Mouse (Mus musculus): ENCODE data around the gene Tmc6.
A peak's percentile ranks its signal among the peaks of the same experiment; 100 is the strongest.

The Tmc6 gene

DNA sequence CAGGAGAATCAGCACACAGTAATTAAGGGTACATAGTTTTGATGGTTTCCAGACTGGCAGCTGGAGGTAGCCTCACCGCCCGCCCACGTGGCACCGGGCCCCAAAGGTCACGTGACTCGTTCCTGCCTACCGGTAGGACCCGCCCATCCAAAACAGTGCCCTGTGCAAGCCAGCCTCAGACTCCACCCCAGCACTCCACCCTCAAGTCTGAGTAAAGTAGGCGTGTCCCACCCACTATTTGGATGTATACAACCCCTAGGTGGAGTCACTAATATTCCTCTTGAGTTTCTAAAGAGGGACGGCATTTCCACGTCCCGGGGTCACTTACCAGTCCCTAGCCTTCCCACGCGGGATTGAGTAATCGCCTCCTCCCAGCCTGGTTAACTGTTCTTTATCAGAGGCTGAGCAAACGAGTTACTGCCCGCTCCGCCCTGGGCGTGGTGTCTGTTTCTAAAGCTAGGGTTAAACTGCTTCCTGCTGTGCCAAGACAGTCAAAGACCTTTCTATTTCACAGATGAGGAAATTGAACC, 1.4 kb downstream of the Tmc6 start:
- peak; percentile 92 for DNase-seq (ENCODE audit: low spot score)

DNA sequence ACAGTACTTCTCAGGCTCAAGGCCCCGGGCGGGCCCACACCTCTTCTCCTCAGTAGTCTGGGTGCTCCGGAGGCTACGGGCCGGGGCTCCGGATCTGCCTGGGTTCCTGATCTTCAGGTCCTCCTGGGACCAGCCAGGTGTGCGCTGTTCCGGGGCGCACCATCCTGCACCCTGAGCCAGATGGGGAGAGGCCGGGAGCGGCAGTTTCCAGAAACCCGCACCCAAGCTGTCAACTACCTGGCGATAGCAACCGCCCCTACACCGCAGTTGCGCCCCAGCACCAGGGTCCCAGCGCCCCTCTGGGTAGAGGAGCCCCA, 1.8 kb downstream of the Tmc6 start:
- DNase-seq (ENCODE audit: low spot score): no peak

DNA sequence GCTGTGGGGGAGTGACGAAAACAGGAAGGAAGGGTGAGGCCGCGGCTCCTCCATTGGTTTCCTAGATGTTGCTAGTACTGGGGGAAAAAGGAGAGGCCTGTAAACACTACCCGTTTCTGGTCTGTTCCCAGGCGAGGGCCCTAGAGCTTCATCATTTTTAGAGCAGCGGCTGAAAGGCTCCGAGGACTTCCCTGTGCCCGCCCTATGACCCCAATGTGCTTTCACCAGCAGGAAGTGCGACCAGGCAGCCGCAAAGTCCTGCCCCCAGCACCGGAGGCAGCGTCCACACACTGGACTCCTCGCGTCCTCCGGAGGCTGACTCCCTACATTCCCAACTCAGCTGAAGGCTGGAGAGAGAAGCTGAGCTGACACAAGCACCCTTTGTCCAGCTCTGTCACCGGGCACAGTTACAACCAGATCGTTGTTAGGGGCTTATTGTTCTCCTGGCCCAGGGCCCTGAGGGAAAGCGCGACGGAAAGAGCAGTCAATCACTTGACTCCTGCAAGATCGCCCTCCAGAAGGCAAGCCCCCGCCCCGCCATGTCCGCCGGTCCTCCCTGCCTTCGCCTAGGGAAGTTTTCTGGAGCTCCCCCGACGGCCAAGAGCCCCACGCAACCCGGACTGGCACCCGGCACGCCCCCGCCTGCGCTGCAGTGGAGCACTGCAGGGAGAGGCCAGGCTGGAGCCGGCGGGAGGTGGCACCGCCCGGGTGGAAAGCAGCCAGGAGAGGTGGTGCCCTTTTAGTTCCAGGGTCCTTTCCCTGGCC, 2.4 kb downstream of the Tmc6 start:
- DNase-seq (ENCODE audit: low spot score): peak; percentile 67

DNA sequence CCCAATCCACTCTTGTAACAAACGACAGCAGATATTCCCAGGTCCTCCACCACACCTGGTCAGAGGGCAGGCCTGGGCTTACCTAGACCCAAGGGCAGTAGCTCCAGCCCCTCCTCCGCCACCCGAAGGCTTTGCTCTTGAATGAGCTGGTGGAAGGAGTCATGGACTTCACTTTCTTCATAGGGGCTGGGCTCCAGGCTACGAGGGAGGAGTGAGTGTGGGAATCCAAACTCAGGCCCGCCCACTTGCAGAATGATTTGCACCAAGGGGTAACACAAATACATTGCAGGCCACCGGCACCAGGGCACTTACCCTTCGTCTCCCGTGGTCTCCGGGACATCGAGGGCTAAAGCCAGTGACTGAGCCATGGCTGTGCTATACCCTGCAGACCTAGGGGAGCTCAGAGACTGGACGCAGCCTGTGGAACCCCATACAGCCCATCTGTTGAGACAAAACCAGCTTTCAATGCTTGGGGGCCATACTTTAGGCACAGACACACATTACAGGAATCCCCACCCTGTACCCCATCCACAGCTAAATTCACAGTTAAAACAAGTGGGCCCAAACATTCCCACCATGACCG, 3.1 kb downstream of the Tmc6 start:
- peak; percentile 41 for DNase-seq (ENCODE audit: low spot score)

DNA sequence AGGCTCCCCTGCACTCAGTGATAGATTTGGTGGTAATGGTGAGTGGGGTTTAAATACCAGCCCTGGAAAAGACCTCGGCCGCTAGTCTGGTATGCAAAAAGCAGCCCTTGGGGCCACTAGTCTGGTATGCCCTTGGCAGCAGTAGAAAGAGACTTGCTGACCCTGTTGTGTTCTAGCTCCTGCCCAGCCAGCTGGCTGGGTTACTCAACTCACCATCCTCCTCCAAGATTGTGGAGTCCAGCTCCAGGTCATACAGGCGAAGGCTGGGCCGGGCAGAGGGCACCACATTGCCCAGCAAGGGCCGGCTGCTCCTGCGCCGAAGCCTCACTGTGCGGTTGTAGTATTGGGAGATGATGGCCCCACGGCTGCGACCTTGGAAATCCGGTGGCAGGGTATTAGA, 4.0 kb downstream of the Tmc6 start:
- no peak for DNase-seq (ENCODE audit: low spot score)

DNA sequence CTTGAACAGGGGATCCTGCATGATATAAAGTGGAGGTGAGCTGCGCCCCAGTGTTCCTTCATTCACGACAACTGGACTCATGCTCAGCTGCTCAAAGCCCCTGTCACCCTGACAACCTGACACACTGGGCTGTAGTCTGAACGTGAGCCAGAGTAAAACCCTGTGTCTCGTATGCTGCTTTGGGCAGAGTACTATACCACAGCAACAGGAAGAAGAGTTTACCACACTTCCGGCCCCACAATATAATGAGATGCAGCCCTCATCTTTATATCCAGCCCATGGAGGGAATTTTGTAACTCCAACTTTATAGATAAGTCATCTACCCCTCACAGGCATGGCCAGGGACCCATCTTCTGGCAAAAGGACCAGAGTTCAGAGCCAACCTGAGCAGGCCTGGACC, 4.9 kb downstream of the Tmc6 start:
- no peak for DNase-seq (ENCODE audit: low spot score)

DNA sequence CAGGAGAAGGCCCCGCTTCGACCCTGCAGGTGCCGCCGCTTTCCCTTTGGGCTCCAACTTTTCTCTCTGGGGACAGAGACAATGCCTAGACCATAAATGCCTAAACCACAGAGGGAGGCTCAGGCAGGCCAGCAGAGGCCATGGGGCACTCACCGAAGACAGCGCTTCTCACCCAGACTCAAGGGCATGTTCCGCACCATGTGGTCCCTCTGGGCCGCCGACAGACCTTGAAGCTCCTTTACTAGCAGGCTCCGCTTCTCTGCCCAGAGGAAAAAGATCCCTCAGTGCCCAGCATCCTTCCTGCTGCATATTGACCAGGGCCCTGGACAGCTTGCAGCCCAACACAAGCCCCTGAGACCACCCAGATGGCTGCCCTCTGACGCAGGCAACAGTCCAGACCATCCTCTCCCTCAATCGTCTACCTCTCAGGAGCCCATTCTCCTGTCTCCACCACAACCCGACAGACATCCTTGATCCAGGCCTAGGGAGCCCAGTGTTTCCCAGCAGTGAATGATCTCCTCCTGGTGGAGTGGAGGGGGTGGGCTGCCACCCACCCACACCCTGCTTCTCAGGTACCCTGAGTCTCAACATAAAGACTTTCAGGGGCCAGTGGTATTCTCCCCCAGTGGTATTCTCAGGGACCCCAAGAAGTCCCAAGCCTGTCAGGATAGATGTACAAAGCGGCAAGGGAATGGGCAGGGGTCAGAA, 5.8 kb downstream of the Tmc6 start:
- DNase-seq (ENCODE audit: low spot score): no peak

DNA sequence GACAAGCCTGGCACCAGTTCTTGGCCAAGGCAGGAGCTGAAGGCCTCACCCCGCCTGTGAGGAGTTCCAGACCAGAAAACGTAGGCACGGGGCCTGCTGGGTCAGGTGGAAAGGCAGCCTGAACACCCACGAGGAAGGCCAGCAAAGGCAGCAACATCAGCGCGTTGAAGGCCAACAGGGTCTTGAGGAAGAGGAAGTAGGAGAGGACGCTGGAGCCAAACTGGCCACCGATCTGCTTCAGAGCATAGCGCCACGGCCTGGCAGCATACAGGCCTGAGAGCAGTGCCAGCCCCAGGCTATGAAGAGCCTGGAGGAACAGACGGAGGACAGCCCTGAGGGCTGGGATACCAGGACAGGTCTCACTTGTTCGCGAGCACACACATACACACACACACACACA, 6.5 kb downstream of the Tmc6 start:
- DNase-seq (ENCODE audit: low spot score): no peak

DNA sequence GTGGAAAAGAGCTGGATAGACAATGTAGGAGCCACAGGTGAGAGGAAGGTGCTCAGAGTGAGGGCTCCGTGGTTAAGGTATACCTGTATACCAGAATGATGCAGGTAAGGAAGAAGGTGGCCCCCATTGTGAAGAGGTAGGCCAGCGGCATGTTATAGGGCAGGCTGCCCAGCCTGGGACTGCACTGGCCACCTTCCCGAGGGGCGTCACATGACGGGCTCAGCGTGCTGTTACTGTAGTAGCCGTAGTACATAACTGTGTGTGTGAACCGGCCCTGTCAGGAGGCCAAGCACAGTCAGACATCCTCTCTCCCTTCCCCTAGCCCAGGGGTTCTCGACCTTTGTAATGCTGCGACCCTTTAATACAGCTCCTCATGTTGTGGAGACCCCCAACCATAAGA, 7.1 kb downstream of the Tmc6 start:
- no peak for DNase-seq (ENCODE audit: low spot score)

DNA sequence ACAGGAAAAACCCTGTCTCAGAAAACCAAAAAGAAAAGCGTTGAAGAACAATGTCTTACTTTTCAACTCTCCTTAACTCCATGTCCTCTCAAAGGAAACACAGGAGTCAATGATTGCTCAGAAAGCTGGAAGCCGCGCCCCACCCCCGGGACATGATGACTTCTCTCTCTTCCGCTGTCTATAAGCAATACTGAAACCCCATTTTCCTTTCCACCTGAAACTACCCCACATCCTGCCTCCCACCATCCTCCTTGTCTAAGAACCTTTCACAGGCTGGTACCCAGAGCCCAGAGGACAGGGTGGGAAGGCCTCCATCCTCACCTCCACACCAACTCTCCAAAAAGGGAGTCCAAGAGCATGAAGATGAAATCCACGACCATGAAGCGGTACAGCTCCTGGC, 9.6 kb downstream of the Tmc6 start:
- no peak for DNase-seq (ENCODE audit: low spot score)

DNA sequence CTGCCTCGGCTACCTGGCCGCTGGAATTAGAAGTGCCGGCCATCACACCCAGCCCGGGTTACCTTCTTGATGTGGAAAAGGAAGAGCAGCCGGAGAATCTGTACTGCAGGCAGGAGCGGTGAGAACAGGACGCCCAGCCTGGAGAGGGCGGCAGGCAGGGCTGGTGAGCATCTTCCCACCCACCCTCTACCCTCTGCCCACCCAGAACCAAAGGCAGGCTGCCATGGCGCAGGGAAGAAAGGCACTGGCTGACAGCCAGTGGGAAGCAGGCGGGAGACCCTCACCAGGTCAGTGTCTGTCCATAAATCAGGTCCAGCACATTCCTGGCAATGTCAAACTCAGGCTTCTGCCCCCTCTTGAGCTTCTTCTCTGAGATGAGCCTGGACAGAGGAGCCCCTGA, 11.6 kb downstream of the Tmc6 start:
- no peak for DNase-seq (ENCODE audit: low spot score)

DNA sequence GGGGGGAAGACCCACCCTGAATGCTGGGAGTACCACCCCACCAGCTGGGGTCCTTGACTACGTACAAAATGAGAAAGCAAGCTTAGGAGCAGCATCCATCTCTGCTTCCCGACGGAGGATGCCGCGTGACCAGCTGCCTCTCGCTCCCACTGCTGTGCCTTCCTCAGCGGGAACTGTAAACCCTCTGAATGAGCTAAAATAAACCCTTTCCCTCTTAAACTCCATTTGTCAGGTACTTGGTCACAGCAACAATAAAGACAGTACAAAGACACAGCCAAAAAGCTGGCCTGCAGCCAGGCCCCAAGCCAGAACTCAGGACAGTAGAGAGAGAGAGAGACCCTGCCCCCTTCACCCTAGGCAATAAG, 12.3 kb downstream of the Tmc6 start:
- no peak for DNase-seq (ENCODE audit: low spot score)

DNA sequence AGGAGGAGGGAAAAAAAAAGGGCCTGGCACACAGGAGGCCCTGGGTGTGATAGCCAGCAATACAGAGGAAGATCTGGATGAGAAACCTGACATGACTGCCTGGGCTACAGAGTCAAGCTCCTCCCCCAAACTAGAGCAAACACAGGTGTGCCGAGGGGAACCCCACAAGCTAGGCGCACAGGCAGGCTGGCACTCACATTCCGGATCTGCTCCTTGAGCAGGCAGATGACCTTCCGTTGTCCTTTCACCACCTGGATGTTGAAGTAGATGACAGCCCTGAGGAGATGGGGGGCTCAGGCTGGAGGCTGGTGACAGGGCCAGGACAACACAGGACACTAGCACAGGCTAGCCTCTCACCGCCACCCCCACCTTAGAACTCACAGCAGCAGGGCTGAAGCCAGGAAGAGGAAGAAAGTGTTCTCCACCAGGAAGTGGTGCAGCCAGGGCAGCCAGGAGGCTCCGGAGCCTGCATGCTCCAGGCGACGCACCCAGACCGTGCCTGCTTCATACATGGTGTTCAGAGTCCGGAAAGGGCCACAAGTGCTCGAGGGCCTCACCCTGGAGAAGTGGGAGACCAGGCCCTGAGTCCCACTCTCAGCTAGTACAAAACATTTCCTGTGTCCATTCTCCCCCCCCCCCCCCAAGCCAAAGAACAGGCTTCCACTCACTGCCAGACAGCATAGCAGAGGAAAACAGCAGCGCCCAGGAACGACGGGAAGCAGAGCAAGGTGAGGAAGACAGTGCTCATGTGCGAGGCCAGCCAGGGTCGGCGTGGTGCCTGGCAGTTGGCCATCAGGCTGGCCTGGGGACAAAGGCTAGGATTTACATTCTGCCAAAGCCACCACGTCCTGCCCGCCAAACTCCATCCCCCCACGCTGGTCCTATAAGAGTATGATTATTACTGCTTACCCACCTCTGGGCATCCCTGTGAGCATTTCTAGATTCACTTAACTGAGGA, 13.0 kb downstream of the Tmc6 start:
- DNase-seq (ENCODE audit: low spot score): no peak

DNA sequence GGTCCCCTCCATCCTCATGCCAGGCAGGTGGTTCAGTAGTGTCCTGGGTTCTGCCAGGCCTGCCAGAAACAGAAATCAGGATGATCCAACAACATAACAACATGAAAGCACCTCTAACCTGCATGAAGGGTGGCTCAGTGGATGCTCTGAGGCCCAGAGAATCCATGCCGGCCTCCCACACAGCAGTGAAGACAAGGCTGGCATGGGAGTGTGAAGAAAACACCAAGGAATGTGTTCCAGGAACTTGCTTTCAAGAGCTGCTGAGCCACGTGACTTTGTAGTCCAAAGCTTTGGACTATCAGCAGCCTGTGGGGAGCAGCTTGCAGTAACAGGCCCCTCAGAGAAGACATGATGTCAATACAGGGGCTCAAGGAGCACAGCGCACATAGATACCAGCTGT, 15.7 kb downstream of the Tmc6 start:
- no peak for DNase-seq (ENCODE audit: low spot score)

DNA sequence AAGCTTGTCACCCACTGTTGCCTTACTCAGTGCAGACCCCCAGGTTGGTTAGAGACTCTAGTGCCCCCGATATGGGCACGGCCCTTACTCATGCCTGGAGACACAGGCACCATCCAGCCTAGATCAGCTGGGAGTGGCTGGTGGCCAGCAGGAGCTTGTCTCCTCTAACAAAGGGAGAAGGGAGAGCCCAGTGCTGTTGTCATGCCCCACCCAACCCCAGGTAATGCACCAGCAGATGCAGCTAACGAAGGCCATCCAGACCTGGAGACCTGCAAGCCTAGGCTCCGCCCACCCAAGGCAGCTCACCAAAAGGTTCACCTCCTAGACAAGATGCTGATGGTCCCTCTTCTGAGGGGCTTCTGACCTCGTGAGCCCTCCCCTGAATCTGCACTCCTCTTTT, 16.6 kb downstream of the Tmc6 start:
- DNase-seq (ENCODE audit: low spot score): no peak

DNA sequence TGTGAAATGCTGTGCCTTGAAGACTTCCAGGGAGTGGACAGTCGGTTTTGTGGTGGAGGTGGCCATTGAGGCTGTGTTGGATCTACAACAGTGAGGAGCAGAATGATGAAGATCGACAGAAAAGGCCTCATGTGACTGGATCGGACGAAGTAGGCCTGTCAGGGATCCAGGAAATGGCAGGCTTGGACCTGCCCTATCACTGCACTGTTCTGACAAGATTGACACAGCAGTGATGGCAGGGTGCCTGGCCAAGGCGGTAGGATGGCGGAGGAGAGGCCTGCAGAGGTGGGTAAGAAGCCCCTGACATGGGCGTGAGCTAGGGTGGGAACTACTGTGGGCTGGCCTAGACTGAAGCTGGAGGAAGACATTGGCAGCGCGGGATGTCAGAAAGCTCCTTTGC, 17.7 kb downstream of the Tmc6 start:
- DNase-seq (ENCODE audit: low spot score): no peak

DNA sequence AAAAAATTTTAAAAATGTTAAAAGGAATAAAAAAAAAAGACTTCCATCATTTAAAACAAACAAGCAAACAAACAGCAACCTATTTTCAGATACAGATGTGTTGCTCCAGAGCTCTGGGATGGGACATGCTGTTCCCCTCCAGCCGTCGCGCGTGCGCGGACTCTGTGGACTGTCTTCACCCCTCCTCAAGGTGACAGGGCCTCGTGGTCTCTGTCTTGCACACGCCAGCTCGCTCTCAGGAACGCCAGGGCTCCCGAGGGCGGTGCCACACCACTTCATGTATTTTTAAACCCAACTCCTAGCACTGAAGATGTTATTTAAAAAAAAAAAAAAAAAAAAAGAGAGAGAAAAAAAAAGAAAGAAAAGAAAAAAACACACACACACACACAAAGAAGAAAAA, 19.8 kb downstream of the Tmc6 start:
- no peak for DNase-seq (ENCODE audit: low spot score)

DNA sequence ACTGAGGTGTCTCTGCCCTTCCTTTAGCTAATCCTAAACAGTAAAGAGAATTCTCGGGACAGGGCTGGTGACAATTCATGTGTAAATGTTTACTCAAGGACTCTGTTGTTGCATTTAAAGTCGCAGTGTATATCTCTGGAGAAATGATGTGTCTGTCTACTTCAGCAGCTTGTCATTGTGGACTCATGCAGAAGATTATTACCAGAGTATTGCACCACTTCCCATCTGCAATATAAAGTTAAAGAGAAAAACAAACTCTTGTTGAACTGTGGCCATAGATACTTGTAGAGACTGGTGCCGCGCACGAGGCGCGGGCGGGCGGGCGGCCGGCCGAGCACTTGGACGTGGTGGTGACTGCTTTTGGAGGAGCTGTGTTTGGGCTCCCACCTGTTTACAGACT, 20.2 kb downstream of the Tmc6 start:
- no peak for DNase-seq (ENCODE audit: low spot score)

DNA sequence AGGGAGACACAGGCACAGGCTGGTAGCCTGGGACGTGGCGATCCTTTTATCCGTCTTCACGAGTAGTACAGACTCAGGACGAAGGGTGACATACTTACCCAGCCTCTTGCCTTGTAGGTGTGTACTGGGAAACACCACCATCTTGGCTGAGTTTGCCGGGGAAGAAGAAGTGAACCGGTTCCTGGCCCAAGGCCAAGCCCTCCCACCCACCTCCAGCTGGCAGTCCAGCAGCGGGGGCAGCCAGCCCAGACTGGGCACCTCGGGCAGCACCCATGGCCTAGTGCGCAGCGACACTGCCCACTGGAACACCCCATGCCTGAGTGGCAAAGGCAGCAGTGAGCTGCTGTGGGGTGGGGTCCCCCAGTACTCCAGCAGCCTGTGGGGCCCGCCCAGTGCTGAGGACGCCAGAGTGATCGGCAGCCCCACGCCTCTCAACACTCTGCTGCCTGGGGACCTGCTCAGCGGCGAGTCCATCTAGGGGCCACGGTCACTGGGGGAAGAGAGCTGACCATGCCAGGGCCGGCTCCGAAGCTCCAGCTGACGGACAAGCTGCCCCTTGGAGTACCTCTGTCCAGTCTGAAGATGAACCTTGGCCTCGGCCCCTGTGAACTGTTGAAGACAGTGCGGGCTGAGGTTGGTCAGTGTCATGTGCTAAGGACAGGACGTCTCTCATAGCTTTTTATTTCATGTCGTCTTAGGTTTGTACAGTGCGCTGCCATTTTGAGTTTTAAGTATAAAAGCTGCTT, 21.5 kb downstream of the Tmc6 start:
- no peak for DNase-seq (ENCODE audit: low spot score)

DNA sequence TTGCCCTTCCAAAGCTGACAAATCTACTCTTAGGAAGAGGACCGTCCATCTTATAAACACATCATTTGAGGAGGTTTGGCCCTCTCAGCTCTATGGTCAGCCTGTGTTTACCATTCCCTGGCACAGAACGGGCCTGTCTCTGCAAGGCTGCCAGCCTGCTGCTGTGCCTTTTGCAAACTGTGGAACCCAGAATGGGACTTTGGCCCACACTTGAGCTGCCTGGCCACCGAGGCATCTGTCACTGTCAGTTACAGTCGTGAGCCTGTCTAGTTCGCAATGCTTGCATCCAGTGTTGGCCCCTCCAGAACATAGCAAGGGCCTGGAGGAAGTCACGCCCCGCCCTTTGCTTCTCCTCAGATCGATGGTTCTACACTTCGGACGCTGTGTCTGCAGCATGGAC, 22.7 kb downstream of the Tmc6 start:
- DNase-seq (ENCODE audit: low spot score): no peak

DNA sequence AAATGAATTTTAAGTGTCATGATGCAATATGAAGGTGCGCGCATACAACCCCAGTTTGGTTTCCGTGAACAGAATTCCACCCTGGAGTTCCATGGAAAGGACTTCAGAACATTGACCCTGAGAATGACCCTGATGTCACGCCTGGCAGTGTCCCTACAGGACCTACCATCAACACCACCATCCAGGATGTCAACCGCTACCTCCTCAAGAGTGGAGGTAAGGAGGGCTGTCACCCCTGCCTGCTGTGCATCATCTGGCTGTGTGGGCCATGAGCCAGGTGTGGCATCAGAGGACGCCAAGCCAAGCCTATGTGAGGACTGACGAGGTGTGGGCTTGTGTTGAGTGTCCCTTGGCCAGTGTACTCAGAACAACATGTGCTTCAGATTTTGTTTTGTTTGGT, 26.1 kb downstream of the Tmc6 start:
- DNase-seq (ENCODE audit: low spot score): no peak

DNA sequence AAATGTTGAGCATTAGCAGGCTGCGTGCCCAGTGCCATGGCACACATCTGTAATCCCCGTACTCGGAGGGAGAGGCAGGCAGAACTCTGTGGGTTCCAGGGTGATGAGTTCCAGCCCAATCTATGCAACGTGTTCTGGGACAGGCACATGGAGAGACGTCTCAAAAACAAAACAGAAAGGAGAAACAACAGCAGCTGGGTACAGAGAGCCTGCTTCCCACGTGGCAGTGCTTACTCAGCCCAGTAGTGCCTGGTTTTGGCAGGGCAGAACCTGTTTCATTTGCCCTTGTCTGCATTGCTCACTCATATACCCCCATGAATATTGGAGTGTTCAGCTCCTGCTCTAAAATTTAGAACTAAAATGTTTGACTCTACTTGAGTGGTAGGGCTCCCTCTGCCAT, 30.5 kb downstream of the Tmc6 start:
- no peak for DNase-seq (ENCODE audit: low spot score)

Measured in spleen, adult 12 weeks (tissue).